28 mouse cellular contexts compared by ENCODE assay signal in the genomic region with DNA sequence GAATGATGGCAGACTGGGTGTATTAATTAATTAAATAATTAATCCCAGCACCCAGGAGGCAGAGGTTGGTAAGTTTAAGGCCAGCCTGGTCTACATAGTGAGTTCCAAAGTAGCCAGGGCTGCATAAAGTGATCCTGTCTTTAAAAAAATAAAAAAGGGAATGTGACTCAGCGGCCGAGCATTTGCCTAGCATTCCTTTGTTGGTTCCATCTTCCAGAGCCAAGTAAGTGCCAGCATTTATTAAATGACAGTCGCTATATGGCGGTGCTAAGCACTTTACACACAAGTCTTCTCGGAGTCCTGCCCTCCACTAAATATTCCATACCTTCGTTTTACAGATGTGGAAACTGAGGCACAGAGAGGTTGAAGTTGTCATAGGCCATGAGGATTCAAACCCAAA. TPM values are rescaled to one million over a fixed set of nuclear protein-coding genes. Genes with fewer than 3 reads are reported as not detected.
"Had no signal": no experiment of that assay in that cellular context is flagged by ENCODE, and none has a peak within 500 bp of the region (broad histone marks: within the 10 kb centered on the region; RNA-seq: fewer than 3 reads in every experiment).

No protein-coding gene starts in this region.

- H3K4me3 ChIP-seq: heart, embryonic 10.5 days; heart, embryonic 12.5 days; hindbrain, embryonic 10.5 days; hindbrain, embryonic 13.5 days; hindbrain, embryonic 15.5 days; layer of hippocampus, adult 2 months; limb, embryonic 10.5 days; limb, embryonic 12.5 days; liver, embryonic 13.5 days; liver, embryonic 15.5 days had no signal

- H3K36me3 ChIP-seq: hindbrain, embryonic 13.5 days; hindbrain, embryonic 15.5 days had no signal

- H3K4me1 ChIP-seq: hindbrain, embryonic 15.5 days had no signal

- H3K27ac ChIP-seq: heart, embryonic 10.5 days; hindbrain, embryonic 10.5 days; hindbrain, embryonic 13.5 days; hindbrain, embryonic 15.5 days; hindbrain, postnatal 0 days; layer of hippocampus, adult 2 months; limb, embryonic 10.5 days; limb, embryonic 12.5 days; liver, embryonic 13.5 days; liver, embryonic 15.5 days had no signal

- DNase-seq: gastrocnemius, postnatal 10 days; gastrocnemius, postnatal 25 days; heart, adult 18-20 months; heart, postnatal 10 days; heart, postnatal 4 days; kidney, adult 11 months; kidney, adult 2 months; kidney, postnatal 10 days; kidney, postnatal 25 days; kidney, postnatal 4 days; layer of hippocampus, adult 9-11 months; layer of hippocampus, postnatal 36 days; liver; liver, embryonic 13.5 days had no signal

- H3K9me3 ChIP-seq: heart, embryonic 10.5 days; heart, embryonic 12.5 days; hindbrain, embryonic 10.5 days; hindbrain, embryonic 13.5 days; hindbrain, embryonic 15.5 days; limb, embryonic 10.5 days; limb, embryonic 12.5 days; liver, embryonic 13.5 days; liver, embryonic 15.5 days had no signal

- H3K27me3 ChIP-seq: hindbrain, embryonic 15.5 days had no signal

RNA-seq across cellular contexts. Expression of a gene that starts 3.6 kb away (rescaled TPM):
- total RNA-seq: granulocyte monocyte progenitor cell, adult 5-6 weeks; heart, postnatal 25 days; hindbrain, postnatal 0 days; layer of hippocampus, adult 2 months; layer of hippocampus, postnatal 14 days; layer of hippocampus, postnatal 36 days had no signal

RNA-seq across cellular contexts. Expression of a gene that starts 6.4 kb away (rescaled TPM):
- total RNA-seq: left cerebral cortex, adult 18-20 months had no signal
